In the genomic region with DNA sequence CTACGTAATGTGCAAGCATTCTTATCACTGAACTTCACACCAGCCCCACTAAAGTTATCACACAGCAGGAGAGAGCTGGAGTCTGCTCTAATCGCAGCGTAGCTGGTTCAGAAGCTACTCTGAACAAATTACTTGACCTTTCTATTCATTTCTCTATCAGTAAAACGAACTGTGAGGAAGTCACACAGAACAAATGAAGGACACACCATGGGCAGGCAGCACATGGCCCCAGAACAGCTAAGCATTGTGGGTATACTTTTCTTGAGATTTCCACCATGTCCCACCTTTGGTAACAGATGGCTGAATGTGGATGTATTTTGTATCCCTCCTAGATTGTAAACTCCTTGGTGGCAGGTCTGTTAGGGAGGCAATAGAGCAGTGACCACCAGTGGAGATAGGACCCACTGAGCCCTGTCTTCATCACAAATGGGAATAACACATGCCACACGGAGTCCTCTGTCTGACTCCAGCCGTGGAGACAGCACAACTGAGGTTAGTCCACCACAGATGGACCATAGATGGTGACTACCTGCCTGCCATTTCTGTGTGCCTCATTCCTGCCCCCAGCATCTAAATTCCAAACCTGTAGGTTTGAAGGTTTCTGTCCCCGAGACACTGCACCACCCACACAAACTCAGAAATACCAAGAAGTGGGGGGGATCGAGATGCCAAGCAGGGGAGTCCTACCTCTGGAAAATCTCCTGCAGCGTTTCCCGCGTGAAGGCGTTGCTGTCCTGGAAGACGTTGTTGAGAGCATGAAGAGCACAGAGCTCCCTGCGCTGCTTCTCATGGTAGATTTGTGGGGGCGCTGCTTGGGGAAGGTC, we compare ENCODE assay signal across 8 mouse cellular contexts. TPM values are rescaled to one million over a fixed set of nuclear protein-coding genes. Genes with fewer than 3 reads are reported as not detected.
A peak's percentile ranks its signal among the peaks of the same experiment; 100 is the strongest.
DNase-seq lines count a peak whose midpoint lies in the region; ATAC-seq and TF ChIP-seq lines count a peak whose summit lies in the region.

No protein-coding gene starts in this region.

- WGBS in forebrain, embryonic 13.5 days: 18% methylated on average over 15 of the region's 15 CpGs
- WGBS in liver, embryonic 14.5 days (ENCODE audit: insufficient replicate concordance): 3% methylated on average over 15 of the region's 15 CpGs

- no peaks in the 10 kb centered on the region for H3K36me3 ChIP-seq in forebrain, embryonic 13.5 days (ENCODE audit: poor library complexity, severe bottlenecking)
- no peaks in the 10 kb centered on the region; the same call in 1 of the 2 replicates for H3K36me3 ChIP-seq in liver, embryonic 14.5 days (replicated peaks; ENCODE audit: control insufficient read depth, insufficient read depth, low read depth)

- H3K4me1 ChIP-seq in forebrain, embryonic 13.5 days: peaks cover 59% of the 10 kb centered on the region
- peaks cover 51 to 63% of the 10 kb centered on the region in 2 experiments for H3K4me1 ChIP-seq in liver, embryonic 14.5 days (replicated peaks; ENCODE audit: control insufficient read depth in 2 of 2, insufficient read depth in 2 of 2, low read length in 1 of 2)

- no peak for TF ChIP-seq CTCF in gastrocnemius, adult 2 months (IDR thresholded peaks at IDR 0.05)
- no peak for TF ChIP-seq CTCF in liver, embryonic 14.5 days (IDR thresholded peaks at IDR 0.05; ENCODE audit: low read depth)

- peak overlapping the region; percentile 92 for H3K9ac ChIP-seq in forebrain, embryonic 13.5 days
- H3K9ac ChIP-seq in liver, embryonic 14.5 days (replicated peaks): peak overlapping the region; percentile 97

- no peak for DNase-seq in gastrocnemius, adult 2 months
- no peak for DNase-seq in gastrocnemius, adult 8-10 months (ENCODE audit: low spot score in 2 of 2)
- peak; percentile 44 for DNase-seq in A20 (ENCODE audit: low read depth, low spot score)
- peak in 1 of 3 experiments; percentile 62 for DNase-seq in liver, embryonic 14.5 days (ENCODE audit: low read depth in 3 of 3, low spot score in 3 of 3)
- no peak for DNase-seq in retina, postnatal 1 day
- DNase-seq in layer of hippocampus, postnatal 25 days (ENCODE audit: extremely low spot score in 1 of 2, low spot score in 1 of 2): no peak
- no peak for DNase-seq in kidney, postnatal 10 days

- no peak for ATAC-seq in forebrain, embryonic 13.5 days
- no peak for ATAC-seq in liver, embryonic 14.5 days (ENCODE audit: insufficient read depth)

- TF ChIP-seq EP300 in liver, embryonic 14.5 days (IDR thresholded peaks at IDR 0.05; ENCODE audit: low read depth): peak; percentile 79

- H3K4me2 ChIP-seq in forebrain, embryonic 13.5 days: peak overlapping the region; percentile 85
- peak overlapping the region; percentile 88 for H3K4me2 ChIP-seq in liver, embryonic 14.5 days (ENCODE audit: low read depth)

- H3K9me3 ChIP-seq in forebrain, embryonic 13.5 days (replicated peaks): no peaks in the 10 kb centered on the region
- H3K9me3 ChIP-seq in liver, embryonic 14.5 days (ENCODE audit: control insufficient read depth, low read length): no peaks in the 10 kb centered on the region

- peak overlapping the region; percentile 98 for H3K27ac ChIP-seq in gastrocnemius, adult 2 months
- H3K27ac ChIP-seq in forebrain, embryonic 13.5 days: no peak overlapping the region
- H3K27ac ChIP-seq in liver, embryonic 14.5 days: peak overlapping the region; percentile 95

- no peaks in the 10 kb centered on the region for H3K27me3 ChIP-seq in forebrain, embryonic 13.5 days
- H3K27me3 ChIP-seq in liver, embryonic 14.5 days (ENCODE audit: control insufficient read depth, insufficient read depth, low read length): no peaks in the 10 kb centered on the region

- H3K4me3 ChIP-seq in gastrocnemius, adult 2 months: peak overlapping the region; percentile 90
- peak overlapping the region; percentile 95 for H3K4me3 ChIP-seq in forebrain, embryonic 13.5 days
- H3K4me3 ChIP-seq in liver, embryonic 14.5 days (ENCODE audit: insufficient read depth in 1 of 2, low read depth in 2 of 2, low read length in 2 of 2): peak overlapping the region; percentile 89

- intact Hi-C loops in gastrocnemius, adult 2 months (cut with DNase I): loop anchor here (10.0 kb wide), 1 partner anchor 141 kb away; a partner anchor contains a TSS

RNA-seq across cellular contexts. Expression of a gene that starts 1.5 kb away (rescaled TPM):
- total RNA-seq in gastrocnemius, adult 2 months (2021): 10 to 100 TPM; 12.3 to 18.7 TPM
- total RNA-seq in gastrocnemius, adult 8-10 months (2022): 10 to 100 TPM; 10.2 to 18.0 (median 13.5) TPM
- polyA plus RNA-seq in forebrain, embryonic 13.5 days (2015; fragmentation: Nextera tagmentation; extraction: Ambion mirVana): 17.9 and 18.7 TPM in 2 replicates
- 19.7 and 21.4 TPM in 2 replicates for polyA plus RNA-seq in liver, embryonic 14.5 days (2012; rRNA removed)
- polyA plus RNA-seq in liver, embryonic 14.5 days (2014; fragmentation: Nextera tagmentation; extraction: Ambion mirVana): 13.0 and 13.2 TPM in 2 replicates
- total RNA-seq in layer of hippocampus, postnatal 25 days (2021): 10 to 100 TPM; 49.4 to 53.2 TPM

RNA-seq across cellular contexts. Expression of a gene that starts 4.4 kb away (rescaled TPM):
- 10 to 100 TPM; 24.4 to 28.5 TPM for total RNA-seq in gastrocnemius, adult 2 months (2021)
- 10 to 100 TPM; 21.8 to 29.7 (median 24.0) TPM for total RNA-seq in gastrocnemius, adult 8-10 months (2022)
- polyA plus RNA-seq in forebrain, embryonic 13.5 days (2015; fragmentation: Nextera tagmentation; extraction: Ambion mirVana): 47.2 and 50.9 TPM in 2 replicates
- polyA plus RNA-seq in liver, embryonic 14.5 days (2012; rRNA removed): 23.5 and 23.7 TPM in 2 replicates
- polyA plus RNA-seq in liver, embryonic 14.5 days (2014; fragmentation: Nextera tagmentation; extraction: Ambion mirVana): 22.6 and 28.2 TPM in 2 replicates
- 10 to 100 TPM; 46.2 to 52.6 TPM for total RNA-seq in layer of hippocampus, postnatal 25 days (2021)

RNA-seq across cellular contexts. Expression of a gene that starts 15.6 kb away (rescaled TPM):
- 10 to 100 TPM; 52.8 to 78.6 TPM for total RNA-seq in gastrocnemius, adult 2 months (2021)
- 10 to 100 TPM; 56.0 to 62.6 (median 58.7) TPM for total RNA-seq in gastrocnemius, adult 8-10 months (2022)
- polyA plus RNA-seq in forebrain, embryonic 13.5 days (2015; fragmentation: Nextera tagmentation; extraction: Ambion mirVana): 288 TPM in 2 replicates
- 51.1 and 58.4 TPM in 2 replicates for polyA plus RNA-seq in liver, embryonic 14.5 days (2012; rRNA removed)
- 142 and 148 TPM in 2 replicates for polyA plus RNA-seq in liver, embryonic 14.5 days (2014; fragmentation: Nextera tagmentation; extraction: Ambion mirVana)
- 100 to 1,000 TPM; 100 to 107 TPM for total RNA-seq in layer of hippocampus, postnatal 25 days (2021)

RNA-seq across cellular contexts. Expression of a gene that starts 27.3 kb away (rescaled TPM):
- 10 to 100 TPM; 11.8 to 15.6 TPM for total RNA-seq in gastrocnemius, adult 2 months (2021)
- 10 to 100 TPM; 14.1 to 15.8 (median 14.4) TPM for total RNA-seq in gastrocnemius, adult 8-10 months (2022)
- polyA plus RNA-seq in forebrain, embryonic 13.5 days (2015; fragmentation: Nextera tagmentation; extraction: Ambion mirVana): 103 and 109 TPM in 2 replicates
- 4.0 and 4.6 TPM in 2 replicates for polyA plus RNA-seq in liver, embryonic 14.5 days (2012; rRNA removed)
- polyA plus RNA-seq in liver, embryonic 14.5 days (2014; fragmentation: Nextera tagmentation; extraction: Ambion mirVana): 13.4 and 15.7 TPM in 2 replicates
- total RNA-seq in layer of hippocampus, postnatal 25 days (2021): 10 to 100 TPM; 51.8 to 54.2 TPM

RNA-seq across cellular contexts. Expression of a gene that starts 27.5 kb away (rescaled TPM):
- under 1 TPM; 0.47 to 0.84 TPM for total RNA-seq in gastrocnemius, adult 2 months (2021)
- 1 to 10 TPM in 1 of 4 experiments, under 1 TPM in 3; 0.27 to 1.1 (median 0.84) TPM for total RNA-seq in gastrocnemius, adult 8-10 months (2022)
- 5.8 and 6.3 TPM in 2 replicates for polyA plus RNA-seq in forebrain, embryonic 13.5 days (2015; fragmentation: Nextera tagmentation; extraction: Ambion mirVana)
- 0.26 and 0.35 TPM in 2 replicates for polyA plus RNA-seq in liver, embryonic 14.5 days (2012; rRNA removed)
- polyA plus RNA-seq in liver, embryonic 14.5 days (2014; fragmentation: Nextera tagmentation; extraction: Ambion mirVana): 0.06 TPM in 1 of 2 replicates, not detected in the other
- total RNA-seq in layer of hippocampus, postnatal 25 days (2021): 10 to 100 TPM in 1 of 2 experiments, 1 to 10 TPM in 1; 6.0 to 11.5 TPM
